Mouse (Mus musculus) embryonic facial prominence, embryonic 10.5 days (tissue): ENCODE results near the gene Neurl3. TPM values are rescaled to one million over a fixed set of nuclear protein-coding genes. Genes with fewer than 3 reads are reported as not detected.
A peak's percentile ranks its signal among the peaks of the same experiment; 100 is the strongest.

Experiments
- DNase-seq: peaks from one replicate; pipeline ENCODE4 v3.0.0-alpha.2; 2017; ENCODE audit warnings: low spot score
- H3K27ac ChIP-seq: fragments of 300-500 bp; sonication (generic); replicated peaks from 2 replicates; pipeline ENCODE4 v1.5.1; 2016; ENCODE audit warnings: mild to moderate bottlenecking
- H3K27me3 ChIP-seq: fragments of 300-500 bp; sonication (generic); replicated peaks from 2 replicates; pipeline ENCODE4 v1.6.1; 2016; ENCODE audit warnings: low read depth, mild to moderate bottlenecking; ENCODE audit not compliant: poor library complexity, severe bottlenecking
- H3K36me3 ChIP-seq: fragments of 300-500 bp; sonication (generic); replicated peaks from 2 replicates; pipeline ENCODE4 v1.6.1; 2016; ENCODE audit warnings: mild to moderate bottlenecking, moderate library complexity
- H3K4me1 ChIP-seq: fragments of 300-500 bp; sonication (generic); 2 replicates; pipeline ENCODE4 v1.6.1; 2016
- H3K4me3 ChIP-seq: fragments of 300-500 bp; sonication (generic); 2 replicates; pipeline ENCODE4 v1.5.1; 2016; ENCODE audit warnings: mild to moderate bottlenecking, moderate library complexity
- H3K9me3 ChIP-seq: fragments of 300-500 bp; sonication (generic); 2 replicates; pipeline ENCODE4 v1.6.1; 2016; ENCODE audit warnings: mild to moderate bottlenecking
- WGBS: fragments of 180-500 bp; shearing (Covaris S2); methylation state at CpG from one replicate; pipeline ENCODE4 v1.1.7; 2016; 5-methylcytosine and 5-hydroxymethylcytosine counted together
- polyA plus RNA-seq: library from polyadenylated mRNA; unstranded; fragments of >200 nt; fragmentation: Nextera tagmentation; extraction: Ambion mirVana; gene quantifications from 2 replicates; pipeline ENCODE4 v1.2.1, GENCODE M21; 2016

The Neurl3 gene
- polyA plus RNA-seq, 1 experiment from 2014 or later = 0.27 TPM

- Histone ChIP-seq H3K27ac (no peak overlapping the region), H3K4me1 (peaks cover 39% of the 10 kb centered on the region), H3K9me3 (no peaks in the 10 kb centered on the region), H3K36me3 (no peaks in the 10 kb centered on the region), H3K27me3 (peaks cover 53% of the 10 kb centered on the region), H3K4me3 (peak overlapping the region; percentile 65; the same call in 1 of the 2 replicates)
- no peak for DNase-seq
- WGBS = 67% methylated on average over 7 of the region's 7 CpGs
Measured at GRCm38 (mm10) chr1:36307121-36307494, 32.6 kb upstream of the Neurl3 start.

GRCm38 (mm10) chr1:36306120-36306519 lies 31.6 kb upstream of the Neurl3 start:
- no peak for DNase-seq
- Histone ChIP-seq H3K9me3 (no peaks in the 10 kb centered on the region), H3K4me3 (no peak overlapping the region), H3K36me3 (no peaks in the 10 kb centered on the region), H3K27me3 (peaks cover 63% of the 10 kb centered on the region), H3K4me1 (peaks cover 39% of the 10 kb centered on the region), H3K27ac (no peak overlapping the region)
- WGBS = 76% methylated on average over 6 of the region's 6 CpGs

DNA sequence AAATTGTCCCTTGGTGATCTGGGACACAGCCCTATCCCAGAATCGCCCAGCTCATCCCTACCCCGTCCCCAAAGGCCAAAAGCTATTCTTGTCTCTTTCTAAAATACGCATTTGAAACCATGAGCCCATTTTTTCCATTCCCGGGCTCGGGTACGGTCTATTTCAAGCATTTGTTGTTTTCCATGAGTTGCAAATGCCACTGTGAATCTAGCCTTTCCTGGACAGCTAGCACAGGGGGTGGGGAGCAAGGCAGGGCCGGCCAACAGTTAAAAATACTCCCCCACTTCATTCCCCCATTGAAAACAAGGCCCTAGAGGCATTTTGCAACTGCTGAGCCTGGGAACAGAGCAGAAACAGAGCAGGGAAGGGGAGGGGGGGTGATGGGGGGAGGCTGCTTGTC lies 30.3 kb upstream of the Neurl3 start:
- DNase-seq = no peak
- H3K27ac ChIP-seq = no peak overlapping the region
- no peaks in the 10 kb centered on the region for H3K9me3 ChIP-seq
- WGBS = 63% methylated on average over 7 of the region's 7 CpGs
- H3K27me3 ChIP-seq = peaks cover 67% of the 10 kb centered on the region
- no peaks in the 10 kb centered on the region for H3K36me3 ChIP-seq
- peaks cover 33% of the 10 kb centered on the region for H3K4me1 ChIP-seq
- H3K4me3 ChIP-seq = no peak overlapping the region

- DNase-seq = peak; percentile 61
- Histone ChIP-seq H3K9me3 (no peaks in the 10 kb centered on the region), H3K36me3 (no peaks in the 10 kb centered on the region), H3K27me3 (peaks cover 66% of the 10 kb centered on the region), H3K27ac (no peak overlapping the region; the same call in 1 of the 2 replicates), H3K4me3 (peak overlapping the region; percentile 53), H3K4me1 (peaks cover 27% of the 10 kb centered on the region)
- WGBS = 10% methylated on average over 30 of the region's 30 CpGs
Measured at GRCm38 (mm10) chr1:36303381-36304320, 29.2 kb upstream of the Neurl3 start.

- H3K27me3 ChIP-seq = peaks cover 68% of the 10 kb centered on the region
- no peaks in the 10 kb centered on the region for H3K36me3 ChIP-seq
- no peaks in the 10 kb centered on the region for H3K9me3 ChIP-seq
- H3K4me1 ChIP-seq = peaks cover 20% of the 10 kb centered on the region
- no peak for DNase-seq
- no peak overlapping the region; the same call in 1 of the 2 replicates for H3K27ac ChIP-seq
- 16% methylated on average over 9 of the region's 9 CpGs for WGBS
- peak overlapping the region; percentile 53 for H3K4me3 ChIP-seq
Measured at GRCm38 (mm10) chr1:36302957-36303356, 28.5 kb upstream of the Neurl3 start.

GRCm38 (mm10) chr1:36302273-36302672 lies 27.8 kb upstream of the Neurl3 start:
- Histone ChIP-seq H3K4me3 (no peak overlapping the region), H3K27me3 (peaks cover 74% of the 10 kb centered on the region), H3K27ac (no peak overlapping the region), H3K9me3 (no peaks in the 10 kb centered on the region), H3K36me3 (no peaks in the 10 kb centered on the region), H3K4me1 (peaks cover 16% of the 10 kb centered on the region)
- DNase-seq = no peak
- WGBS = 79% methylated on average over 8 of the region's 8 CpGs

GRCm38 (mm10) chr1:36300486-36300885 lies 26.0 kb upstream of the Neurl3 start:
- Histone ChIP-seq H3K36me3 (no peaks in the 10 kb centered on the region), H3K27me3 (peaks cover 86% of the 10 kb centered on the region), H3K4me3 (no peak overlapping the region), H3K4me1 (peaks cover 15% of the 10 kb centered on the region), H3K9me3 (no peaks in the 10 kb centered on the region), H3K27ac (no peak overlapping the region)
- 89% methylated on average over 6 of the region's 6 CpGs for WGBS
- DNase-seq = no peak

DNA sequence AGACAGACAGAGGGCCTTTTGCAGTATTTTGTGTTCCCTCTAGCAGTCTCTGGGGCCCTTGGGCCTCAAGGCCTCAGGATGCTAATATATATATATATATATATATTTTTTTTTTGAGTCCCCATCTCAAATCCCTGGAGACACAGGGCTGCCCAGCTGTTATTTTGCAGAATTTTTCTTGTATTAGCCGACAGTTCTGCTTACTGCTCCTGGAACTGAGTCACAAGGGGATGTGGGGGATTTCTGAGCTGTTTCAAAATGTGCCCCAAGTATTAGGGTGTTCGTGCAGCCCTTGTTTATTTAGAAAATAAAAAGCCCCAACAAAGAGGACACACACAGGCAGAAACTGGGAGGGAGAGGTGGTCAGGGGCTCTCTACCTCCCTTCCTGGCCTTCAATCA lies 25.2 kb upstream of the Neurl3 start:
- no peak overlapping the region for H3K27ac ChIP-seq
- DNase-seq = no peak
- WGBS = 61% methylated on average over 2 of the region's 2 CpGs

GRCm38 (mm10) chr1:36299126-36299525 lies 24.6 kb upstream of the Neurl3 start:
- WGBS = 20% methylated on average over 13 of the region's 13 CpGs
- no peak for DNase-seq
- no peak overlapping the region for H3K27ac ChIP-seq
- no peak overlapping the region for H3K4me3 ChIP-seq
- H3K27me3 ChIP-seq = peaks cover 75% of the 10 kb centered on the region
- H3K4me1 ChIP-seq = peaks cover 15% of the 10 kb centered on the region
- no peaks in the 10 kb centered on the region for H3K9me3 ChIP-seq
- no peaks in the 10 kb centered on the region for H3K36me3 ChIP-seq

More for the DNA sequence above, 25.2 kb upstream of the Neurl3 start:
- Histone ChIP-seq H3K4me3 (no peak overlapping the region), H3K9me3 (no peaks in the 10 kb centered on the region), H3K4me1 (peaks cover 15% of the 10 kb centered on the region), H3K27me3 (peaks cover 81% of the 10 kb centered on the region), H3K36me3 (no peaks in the 10 kb centered on the region)

GRCm38 (mm10) chr1:36298107-36298506 lies 23.6 kb upstream of the Neurl3 start:
- H3K4me3 ChIP-seq = no peak overlapping the region
- H3K27me3 ChIP-seq = peaks cover 68% of the 10 kb centered on the region
- peaks cover 8% of the 10 kb centered on the region for H3K4me1 ChIP-seq
- H3K9me3 ChIP-seq = no peaks in the 10 kb centered on the region
- 82% methylated on average over 4 of the region's 4 CpGs for WGBS
- no peak overlapping the region for H3K27ac ChIP-seq
- no peaks in the 10 kb centered on the region for H3K36me3 ChIP-seq
- no peak for DNase-seq

DNA sequence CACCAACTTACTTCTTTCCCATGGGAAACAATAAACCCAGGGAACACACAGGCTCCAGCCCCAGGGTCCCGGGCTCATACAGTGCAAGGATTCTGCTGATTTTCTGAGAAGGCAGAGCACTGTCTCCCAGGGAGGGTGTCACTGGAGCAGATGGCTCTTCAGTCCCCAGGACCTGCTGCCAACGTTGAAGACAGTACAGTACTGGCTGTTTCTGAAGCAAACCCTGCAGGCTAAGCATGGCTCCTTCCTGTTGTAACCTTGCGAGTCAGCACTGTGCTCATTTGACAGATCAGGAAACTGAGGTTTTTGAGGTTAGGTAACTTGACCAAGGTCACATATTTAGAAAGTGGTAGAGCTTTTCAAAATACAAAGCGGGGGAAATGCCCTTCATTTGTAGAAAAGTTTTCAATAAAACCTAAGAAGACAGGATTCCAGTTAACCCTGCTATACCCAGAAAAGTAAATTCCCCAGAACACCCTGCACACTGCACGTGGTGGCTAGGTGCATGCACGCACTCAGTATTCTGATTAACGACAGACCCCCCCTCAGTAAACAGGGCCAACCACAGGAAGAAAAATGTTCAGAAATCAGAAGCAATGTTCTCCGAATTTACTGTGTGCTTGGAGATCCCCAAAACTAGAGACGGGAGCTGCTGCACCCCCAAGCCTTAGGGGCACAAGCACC lies 22.1 kb upstream of the Neurl3 start:
- no peak for DNase-seq
- H3K36me3 ChIP-seq = no peaks in the 10 kb centered on the region
- no peak overlapping the region for H3K4me3 ChIP-seq
- 74% methylated on average over 9 of the region's 9 CpGs for WGBS
- H3K9me3 ChIP-seq = no peaks in the 10 kb centered on the region
- peaks cover 5% of the 10 kb centered on the region; the same call in 1 of the 2 replicates for H3K4me1 ChIP-seq
- H3K27me3 ChIP-seq = peaks cover 53% of the 10 kb centered on the region
- H3K27ac ChIP-seq = no peak overlapping the region

DNA sequence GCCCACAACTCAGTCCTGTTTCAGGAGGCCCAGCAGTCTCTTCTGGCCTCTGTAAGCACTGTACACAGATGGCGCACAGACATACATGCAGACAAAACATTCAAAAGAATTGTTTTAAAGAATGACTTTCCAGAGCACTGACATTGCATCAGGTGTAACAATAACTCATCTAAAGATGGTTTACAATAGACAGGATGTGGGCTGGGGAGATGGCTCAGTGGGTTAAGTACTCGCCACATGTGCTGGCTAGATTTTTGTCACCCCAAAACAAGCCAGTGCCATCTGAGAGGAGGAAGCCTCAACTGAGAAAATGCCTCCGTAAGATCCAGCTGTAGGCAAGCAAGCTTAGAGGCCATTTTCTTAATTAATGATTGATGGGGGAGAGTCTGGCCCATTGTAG lies 19.9 kb upstream of the Neurl3 start:
- H3K27me3 ChIP-seq = peaks cover 33% of the 10 kb centered on the region
- H3K4me1 ChIP-seq = peaks cover 5% of the 10 kb centered on the region; the same call in 1 of the 2 replicates
- WGBS = 85% methylated on average over 3 of the region's 3 CpGs
- H3K4me3 ChIP-seq = no peak overlapping the region
- DNase-seq = no peak
- H3K9me3 ChIP-seq = no peaks in the 10 kb centered on the region
- no peaks in the 10 kb centered on the region for H3K36me3 ChIP-seq
- no peak overlapping the region for H3K27ac ChIP-seq
